Mouse (Mus musculus) heart, embryonic 15.5 days (tissue): ENCODE measurements around the gene En1. TPM values are rescaled to one million over a fixed set of nuclear protein-coding genes. Genes with fewer than 3 reads are reported as not detected.

Experiments used
- ATAC-seq: fragments of 200-750 bp; cut with Nextera tagmentation; replicated peaks from 2 replicates; pipeline ENCODE4 v1.8.0; 2017; ENCODE audit warnings: low read depth, moderate TSS enrichment; ENCODE audit not compliant: insufficient number of reproducible peaks, insufficient read depth, low FRiP score
- H3K27ac ChIP-seq: fragments of 300-500 bp; sonication (generic); 2 replicates; pipeline ENCODE4 v1.5.1; 2015; ENCODE audit warnings: mild to moderate bottlenecking, inconsistent platforms
- H3K27me3 ChIP-seq: fragments of 300-500 bp; sonication (generic); 2 replicates; pipeline ENCODE4 v1.6.1; 2015; ENCODE audit warnings: inconsistent platforms
- H3K36me3 ChIP-seq: fragments of 300-500 bp; sonication (generic); 2 replicates; pipeline ENCODE4 v1.6.1; 2015; ENCODE audit warnings: mild to moderate bottlenecking, inconsistent platforms
- H3K4me1 ChIP-seq: fragments of 300-500 bp; sonication (generic); replicated peaks from 2 replicates; pipeline ENCODE4 v1.6.1; 2015; ENCODE audit warnings: inconsistent platforms
- H3K4me2 ChIP-seq: fragments of 300-500 bp; sonication (generic); 2 replicates; pipeline ENCODE4 v1.6.1; 2015; ENCODE audit warnings: inconsistent platforms, mild to moderate bottlenecking, moderate library complexity
- H3K4me3 ChIP-seq: fragments of 300-500 bp; sonication (generic); 2 replicates; pipeline ENCODE4 v1.5.1; 2015; ENCODE audit warnings: mild to moderate bottlenecking, inconsistent platforms
- H3K9ac ChIP-seq: fragments of 300-500 bp; sonication (generic); 2 replicates; pipeline ENCODE4 v1.6.1; 2015; ENCODE audit warnings: mild to moderate bottlenecking, inconsistent platforms
- H3K9me3 ChIP-seq: fragments of 300-500 bp; sonication (generic); replicated peaks from 2 replicates; pipeline ENCODE4 v1.6.1; 2016; ENCODE audit warnings: inconsistent platforms
- WGBS: fragments of 180-500 bp; shearing (Covaris S2); methylation state at CpG from one replicate; pipeline ENCODE4 v1.1.7; 2015; ENCODE audit warnings: mixed read lengths; 5-methylcytosine and 5-hydroxymethylcytosine counted together
- polyA plus RNA-seq: library from polyadenylated mRNA; unstranded; fragments of >200 nt; fragmentation: Nextera tagmentation; extraction: Ambion mirVana; gene quantifications from 2 replicates; pipeline ENCODE4 v1.2.1, GENCODE M21; 2015

Gene En1
- polyA plus RNA-seq, 1 experiment from 2014 or later, result not detected

DNA sequence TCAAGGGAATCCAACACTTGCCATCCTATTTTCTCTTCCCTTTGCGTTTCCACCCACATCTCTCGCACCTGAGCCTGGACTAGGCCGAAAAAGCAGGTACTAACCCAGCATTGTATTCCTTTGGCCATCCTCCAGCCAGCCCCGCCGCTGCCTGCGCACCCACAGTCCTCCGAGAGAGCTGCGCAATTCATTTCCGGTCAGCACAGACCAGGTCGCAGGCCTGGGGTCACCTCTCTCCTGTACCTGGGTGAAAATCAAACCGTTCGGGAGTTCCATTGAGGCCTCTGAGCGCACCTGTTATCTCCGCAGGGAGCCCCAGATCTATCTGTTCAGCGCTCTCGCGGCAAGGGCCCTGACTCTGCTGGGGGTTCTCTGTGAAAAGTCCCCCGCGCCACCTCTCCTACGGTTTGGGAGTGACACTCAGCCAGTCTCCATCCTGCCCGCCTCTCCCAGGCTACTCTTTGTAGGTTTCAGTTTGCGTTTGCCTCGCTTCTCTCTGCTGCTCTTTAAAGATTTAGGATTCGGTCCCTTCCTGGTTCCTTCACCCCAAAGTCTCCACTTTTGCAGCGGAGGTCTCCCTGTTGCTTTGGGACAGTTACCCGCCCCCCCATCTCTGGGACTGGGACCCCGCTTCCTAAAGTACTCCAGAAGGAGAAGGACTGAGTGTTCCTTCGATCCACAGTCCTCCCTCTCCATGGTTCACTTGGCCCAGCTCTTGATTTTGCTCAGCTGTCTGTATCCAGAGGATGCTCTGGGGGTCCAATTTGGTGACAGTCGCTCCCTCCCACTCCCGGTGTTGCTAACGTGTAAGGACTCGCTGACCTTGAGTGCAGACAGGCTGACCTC lies 11.5 kb downstream of the En1 start:
- peak overlapping the region; percentile 20 for H3K4me3 ChIP-seq
- peaks cover 100% of the 10 kb centered on the region for H3K27me3 ChIP-seq
- peak overlapping the region; percentile 45 for H3K4me2 ChIP-seq
- no peak overlapping the region for H3K9ac ChIP-seq
- no peak overlapping the region for H3K27ac ChIP-seq
- H3K4me1 ChIP-seq, result peaks cover 17% of the 10 kb centered on the region
- H3K36me3 ChIP-seq, result no peaks in the 10 kb centered on the region
- no peak for ATAC-seq
- 1% methylated on average over 32 of the region's 32 CpGs for WGBS
- no peaks in the 10 kb centered on the region for H3K9me3 ChIP-seq

GRCm38 (mm10) chr1:120614307-120615100 lies 12.3 kb downstream of the En1 start:
- H3K27me3 ChIP-seq, result peaks cover 100% of the 10 kb centered on the region
- peak overlapping the region; percentile 20 for H3K4me3 ChIP-seq
- H3K27ac ChIP-seq, result no peak overlapping the region
- peak overlapping the region; percentile 45 for H3K4me2 ChIP-seq
- H3K9ac ChIP-seq, result no peak overlapping the region
- ATAC-seq, result no peak
- H3K9me3 ChIP-seq, result no peaks in the 10 kb centered on the region
- peaks cover 17% of the 10 kb centered on the region for H3K4me1 ChIP-seq
- 2% methylated on average over 30 of the region's 30 CpGs for WGBS
- no peaks in the 10 kb centered on the region for H3K36me3 ChIP-seq

- H3K4me1 ChIP-seq, result peaks cover 17% of the 10 kb centered on the region
- H3K9ac ChIP-seq, result no peak overlapping the region
- peaks cover 100% of the 10 kb centered on the region for H3K27me3 ChIP-seq
- H3K27ac ChIP-seq, result no peak overlapping the region
- no peak for ATAC-seq
- H3K9me3 ChIP-seq, result no peaks in the 10 kb centered on the region
- H3K4me2 ChIP-seq, result no peak overlapping the region
- H3K4me3 ChIP-seq, result no peak overlapping the region
- WGBS, result 7% methylated on average over 4 of the region's 4 CpGs
- H3K36me3 ChIP-seq, result no peaks in the 10 kb centered on the region
Measured at GRCm38 (mm10) chr1:120615521-120615920, 13.3 kb downstream of the En1 start.

- Histone ChIP-seq H3K4me3 (no peak overlapping the region), H3K9ac (no peak overlapping the region), H3K36me3 (no peaks in the 10 kb centered on the region), H3K27me3 (peaks cover 98% of the 10 kb centered on the region), H3K27ac (no peak overlapping the region), H3K4me2 (no peak overlapping the region), H3K4me1 (peaks cover 17% of the 10 kb centered on the region), H3K9me3 (no peaks in the 10 kb centered on the region)
- WGBS, result 2% methylated on average over 9 of the region's 9 CpGs
- ATAC-seq, result no peak
Measured at GRCm38 (mm10) chr1:120615927-120616326, 13.7 kb downstream of the En1 start.

GRCm38 (mm10) chr1:120621383-120621782 lies 19.2 kb downstream of the En1 start:
- peaks cover 91% of the 10 kb centered on the region for H3K27me3 ChIP-seq
- no peaks in the 10 kb centered on the region for H3K4me1 ChIP-seq
- WGBS, result 32% methylated on average over 5 of the region's 5 CpGs
- no peak overlapping the region for H3K4me3 ChIP-seq
- no peak overlapping the region for H3K9ac ChIP-seq
- no peaks in the 10 kb centered on the region for H3K9me3 ChIP-seq
- no peak overlapping the region for H3K4me2 ChIP-seq
- no peaks in the 10 kb centered on the region for H3K36me3 ChIP-seq
- no peak overlapping the region for H3K27ac ChIP-seq
- no peak for ATAC-seq

DNA sequence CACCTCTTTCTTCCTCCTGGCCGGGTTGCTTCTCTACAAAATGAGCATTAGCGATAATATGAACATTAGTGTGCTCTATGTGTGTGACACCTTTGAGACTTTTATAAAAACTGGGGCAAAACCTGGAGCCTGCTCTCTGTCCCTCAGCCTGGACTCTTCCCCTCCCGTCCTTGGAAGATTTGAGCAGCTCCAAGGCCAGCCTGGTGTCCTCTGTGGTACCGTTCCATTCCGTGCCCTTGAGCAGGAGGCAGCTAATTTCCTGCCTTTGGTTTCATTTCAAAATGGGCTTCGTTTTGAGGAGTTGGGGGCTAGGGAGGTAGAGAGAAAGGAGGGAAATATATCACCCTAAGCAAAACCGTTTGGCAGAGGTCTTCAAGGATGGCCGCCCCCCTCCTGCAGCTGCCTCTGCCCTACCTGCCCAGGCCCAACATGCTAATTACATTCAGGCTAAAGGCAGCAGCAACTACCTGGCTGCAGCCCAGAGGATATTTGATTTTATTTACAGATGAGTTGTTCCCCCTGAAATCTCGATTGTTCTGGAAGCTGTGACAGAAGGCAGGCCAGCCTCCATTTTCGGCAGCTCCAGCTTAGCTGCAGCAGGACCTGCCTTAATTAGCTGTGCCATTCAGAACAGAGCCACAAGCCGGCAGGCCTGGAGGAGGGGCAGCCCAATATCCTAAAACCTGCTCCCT lies 24.9 kb downstream of the En1 start:
- Histone ChIP-seq H3K4me3 (no peak overlapping the region), H3K27ac (no peak overlapping the region), H3K9me3 (no peaks in the 10 kb centered on the region), H3K4me2 (no peak overlapping the region), H3K27me3 (peaks cover 47% of the 10 kb centered on the region), H3K9ac (no peak overlapping the region), H3K4me1 (no peaks in the 10 kb centered on the region), H3K36me3 (no peaks in the 10 kb centered on the region)
- no peak for ATAC-seq
- WGBS, result 48% methylated on average over 11 of the region's 11 CpGs

DNA sequence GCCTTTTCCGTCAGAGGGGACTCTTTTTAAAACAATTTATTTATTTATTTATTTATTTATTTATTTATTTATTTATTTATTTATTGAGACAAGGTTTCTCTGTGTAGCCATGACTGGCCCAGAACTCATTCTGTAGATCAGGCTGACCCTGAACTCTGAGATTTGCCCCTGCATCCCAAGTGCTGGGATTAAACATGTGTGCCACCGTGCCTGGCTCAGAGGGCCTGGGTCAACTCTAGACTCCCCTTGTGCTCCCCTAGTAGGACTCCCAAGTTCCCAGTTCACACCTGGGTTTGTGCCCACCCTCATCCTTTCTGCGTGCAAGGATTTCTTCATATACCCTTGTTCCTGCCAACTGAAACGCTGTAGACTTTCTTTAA lies 25.4 kb downstream of the En1 start:
- H3K9ac ChIP-seq, result no peak overlapping the region
- no peak for ATAC-seq
- no peak overlapping the region for H3K4me3 ChIP-seq
- H3K36me3 ChIP-seq, result no peaks in the 10 kb centered on the region
- H3K27me3 ChIP-seq, result peaks cover 42% of the 10 kb centered on the region
- H3K4me1 ChIP-seq, result no peaks in the 10 kb centered on the region
- H3K27ac ChIP-seq, result no peak overlapping the region
- 71% methylated on average over 4 of the region's 4 CpGs for WGBS
- no peak overlapping the region for H3K4me2 ChIP-seq
- H3K9me3 ChIP-seq, result no peaks in the 10 kb centered on the region

GRCm38 (mm10) chr1:120628821-120629220 lies 26.6 kb downstream of the En1 start:
- Histone ChIP-seq H3K9ac (no peak overlapping the region), H3K27ac (no peak overlapping the region), H3K4me1 (no peaks in the 10 kb centered on the region), H3K27me3 (peaks cover 35% of the 10 kb centered on the region), H3K9me3 (no peaks in the 10 kb centered on the region), H3K4me3 (no peak overlapping the region), H3K36me3 (no peaks in the 10 kb centered on the region), H3K4me2 (no peak overlapping the region)
- WGBS, result 43% methylated on average over 9 of the region's 9 CpGs
- ATAC-seq, result no peak

DNA sequence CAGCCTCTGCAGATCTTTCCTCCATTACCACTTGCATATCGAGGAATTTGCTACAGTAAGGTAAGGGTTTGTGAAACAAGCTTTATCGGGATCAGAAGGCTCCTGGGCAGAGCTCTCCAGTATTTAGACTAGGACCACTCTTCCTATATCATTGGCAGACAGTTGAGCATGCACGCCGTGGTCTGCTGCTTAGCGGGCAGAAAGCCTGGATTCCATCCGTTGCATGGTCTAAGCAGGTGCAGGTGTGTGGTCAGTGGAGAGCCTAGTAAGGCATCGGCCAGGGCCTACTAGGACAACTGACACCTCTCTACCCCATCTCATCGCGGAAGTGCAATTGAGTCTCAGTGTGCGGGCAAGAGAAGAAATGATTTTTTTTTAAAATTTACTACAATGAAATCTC lies 41.2 kb downstream of the En1 start:
- no peak for ATAC-seq
- Histone ChIP-seq H3K9me3 (no peaks in the 10 kb centered on the region), H3K27me3 (peaks cover 10% of the 10 kb centered on the region; the same call in 1 of the 2 replicates), H3K4me3 (no peak overlapping the region), H3K4me2 (peak overlapping the region; percentile 27), H3K4me1 (0 out of 2 replicates have a peak, but pooled peaks cover 2% of the 10 kb centered on the region), H3K9ac (no peak overlapping the region), H3K27ac (no peak overlapping the region), H3K36me3 (no peaks in the 10 kb centered on the region)
- WGBS, result 30% methylated on average over 10 of the region's 10 CpGs

DNA sequence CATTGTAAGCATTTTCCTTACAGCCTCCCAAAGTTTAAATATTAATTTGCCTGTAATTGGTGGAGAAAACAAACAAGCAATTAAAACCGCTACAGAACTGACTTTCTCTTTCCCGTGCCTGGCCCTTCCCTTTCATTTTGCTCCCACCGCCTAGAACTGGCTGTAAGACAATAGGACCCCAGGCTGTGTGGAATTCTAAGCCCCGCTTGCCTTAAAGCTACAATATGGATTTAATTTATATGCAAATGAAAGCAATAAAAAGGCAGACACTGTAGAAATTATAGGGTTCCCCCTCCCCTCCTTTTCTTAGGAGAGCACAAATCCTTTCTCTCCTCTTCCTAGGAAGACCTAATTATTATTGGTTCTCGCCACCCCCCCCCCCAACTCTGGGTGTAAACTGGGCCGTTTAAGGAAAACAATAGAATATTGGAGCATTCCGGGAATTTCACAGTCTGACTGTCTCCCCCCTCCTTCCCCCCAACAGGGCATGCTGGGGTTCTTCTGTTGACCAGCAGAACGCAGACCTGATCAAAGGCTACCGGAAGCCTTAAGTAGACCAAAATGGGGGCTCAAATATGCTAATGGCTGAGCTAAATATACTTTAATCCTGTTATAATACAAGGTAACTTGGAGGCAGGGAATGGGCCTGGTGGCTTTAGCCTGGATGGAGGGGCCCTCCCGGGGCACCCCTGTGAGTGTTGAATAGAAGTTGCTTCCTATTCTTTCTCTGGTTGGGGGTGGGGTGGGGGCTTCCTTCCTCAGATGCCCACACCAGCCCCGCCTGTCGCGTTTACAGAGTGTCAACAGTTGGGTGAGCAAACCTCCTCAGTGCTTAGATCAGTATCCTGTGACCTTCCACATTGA lies 41.9 kb downstream of the En1 start:
- no peak overlapping the region for H3K27ac ChIP-seq
- H3K4me3 ChIP-seq, result no peak overlapping the region
- peak overlapping the region; percentile 27 for H3K4me2 ChIP-seq
- ATAC-seq, result no peak
- 22% methylated on average over 13 of the region's 13 CpGs for WGBS
- H3K9me3 ChIP-seq, result no peaks in the 10 kb centered on the region
- no peak overlapping the region for H3K9ac ChIP-seq
- H3K36me3 ChIP-seq, result no peaks in the 10 kb centered on the region
- peaks cover 10% of the 10 kb centered on the region; the same call in 1 of the 2 replicates for H3K27me3 ChIP-seq
- H3K4me1 ChIP-seq, result 0 out of 2 replicates have a peak, but pooled peaks cover 2% of the 10 kb centered on the region
